Mouse (Mus musculus): Measurements from ENCODE around the gene Rab11a. TPM values are rescaled to one million over a fixed set of nuclear protein-coding genes. Genes with fewer than 3 reads are reported as not detected.

Gene Rab11a
- polyA plus RNA-seq, 1 experiment from 2014 or later: 1,132 TPM

DNA sequence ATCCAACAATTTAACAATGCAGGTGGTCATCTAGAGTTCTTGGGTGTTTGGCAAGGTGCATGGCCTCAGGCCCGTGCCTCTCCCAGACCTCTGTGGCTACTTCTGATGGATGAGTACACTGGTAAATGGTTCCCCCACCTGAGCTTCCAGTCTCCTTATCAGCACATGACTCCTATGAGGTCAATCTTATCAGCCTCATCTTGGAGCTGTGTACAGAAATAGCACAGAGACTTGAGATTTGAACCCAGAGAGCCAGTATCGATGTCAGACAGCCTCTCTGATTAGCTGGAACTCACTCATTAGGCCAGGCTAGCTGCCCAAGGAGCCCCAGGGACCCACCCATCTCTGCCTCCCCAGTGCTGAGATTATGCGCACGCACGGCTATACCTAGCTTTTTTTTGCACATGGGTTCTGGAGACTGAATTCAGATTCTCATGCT, 32.9 kb upstream of the Rab11a start:
- no peaks in the 10 kb centered on the region for H3K9me3 ChIP-seq (replicated peaks; ENCODE audit: low read length)
- H3K9ac ChIP-seq (ENCODE audit: low read depth, low read length): no peak overlapping the region
- no peak overlapping the region for H3K27ac ChIP-seq
- H3K4me3 ChIP-seq (replicated peaks; ENCODE audit: low read depth, low read length): no peak overlapping the region
- no peak for TF ChIP-seq CTCF (IDR thresholded peaks at IDR 0.05; ENCODE audit: low read depth)
- WGBS: 87% methylated on average over 5 of the region's 5 CpGs
- no peaks in the 10 kb centered on the region for H3K4me1 ChIP-seq (replicated peaks; ENCODE audit: insufficient read depth, low read length)
- H3K27me3 ChIP-seq (ENCODE audit: insufficient read depth, low read length): no peaks in the 10 kb centered on the region
- DNase-seq (ENCODE audit: low spot score): no peak
- H3K36me3 ChIP-seq (ENCODE audit: insufficient read depth, low read length): no peaks in the 10 kb centered on the region
- H3K4me2 ChIP-seq (ENCODE audit: low read length): no peak overlapping the region
- ATAC-seq (replicated peaks; ENCODE audit: low FRiP score, low read depth): no peak

DNA sequence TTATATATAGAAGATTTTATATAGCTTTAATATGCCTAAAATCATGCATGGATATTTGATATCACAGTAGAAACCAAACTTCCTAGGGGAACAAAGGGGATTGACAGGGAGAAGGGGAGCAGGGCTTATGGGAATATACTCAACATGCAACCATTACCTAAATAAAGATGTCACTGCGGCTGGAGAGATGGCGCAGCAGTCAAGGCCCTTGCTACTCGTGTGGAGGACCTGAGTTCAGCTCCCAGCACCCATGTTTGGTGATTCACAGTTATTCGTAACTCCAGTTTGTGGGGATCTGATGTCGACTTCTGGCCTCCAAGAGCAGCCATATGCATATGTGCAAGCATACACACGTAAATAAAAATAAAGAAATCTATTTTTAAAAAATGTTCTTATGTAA, 32.4 kb upstream of the Rab11a start:
- no peak for DNase-seq (ENCODE audit: low spot score)
- Histone ChIP-seq H3K36me3 (ENCODE audit: insufficient read depth, low read length) (no peaks in the 10 kb centered on the region), H3K9me3 (replicated peaks; ENCODE audit: low read length) (no peaks in the 10 kb centered on the region), H3K27me3 (ENCODE audit: insufficient read depth, low read length) (no peaks in the 10 kb centered on the region), H3K4me2 (ENCODE audit: low read length) (no peak overlapping the region), H3K4me1 (replicated peaks; ENCODE audit: insufficient read depth, low read length) (no peaks in the 10 kb centered on the region), H3K27ac (no peak overlapping the region), H3K4me3 (replicated peaks; ENCODE audit: low read depth, low read length) (no peak overlapping the region), H3K9ac (ENCODE audit: low read depth, low read length) (no peak overlapping the region)
- TF ChIP-seq CTCF (IDR thresholded peaks at IDR 0.05; ENCODE audit: low read depth): no peak
- 92% methylated on average over 6 of the region's 6 CpGs for WGBS
- ATAC-seq (replicated peaks; ENCODE audit: low FRiP score, low read depth): no peak

DNA sequence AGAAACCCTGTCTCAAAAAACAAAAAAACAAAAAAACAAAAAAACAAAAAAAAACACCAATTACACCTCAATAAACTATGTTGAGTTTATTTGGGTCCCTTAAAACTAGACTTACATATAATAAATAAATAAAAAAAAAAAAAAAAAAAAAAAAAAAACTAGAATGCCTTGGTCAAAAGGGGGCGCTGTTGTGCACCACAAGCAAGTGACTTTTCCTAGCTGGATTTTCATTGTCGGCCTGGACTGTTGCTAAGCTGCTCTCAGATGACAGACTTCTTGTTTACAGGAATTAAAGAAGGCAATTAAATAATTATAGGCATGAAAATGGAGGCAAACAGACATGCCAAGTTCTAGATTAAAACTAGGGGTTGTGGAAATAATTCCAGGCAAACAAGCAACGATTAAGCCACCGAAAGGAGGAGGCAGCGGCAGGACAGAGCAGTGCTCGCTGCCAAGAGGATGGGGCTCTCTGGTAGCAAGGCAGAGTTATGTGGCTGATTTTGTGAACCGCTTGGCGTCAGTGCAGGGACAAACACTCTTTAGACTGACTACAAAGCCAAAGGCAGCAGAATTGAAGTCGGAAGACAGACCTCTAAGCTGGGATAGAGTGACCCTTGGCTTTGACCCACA, 31.6 kb upstream of the Rab11a start:
- Histone ChIP-seq H3K36me3 (ENCODE audit: insufficient read depth, low read length) (no peaks in the 10 kb centered on the region), H3K27me3 (ENCODE audit: insufficient read depth, low read length) (no peaks in the 10 kb centered on the region), H3K9ac (ENCODE audit: low read depth, low read length) (no peak overlapping the region), H3K4me1 (replicated peaks; ENCODE audit: insufficient read depth, low read length) (no peaks in the 10 kb centered on the region), H3K9me3 (replicated peaks; ENCODE audit: low read length) (no peaks in the 10 kb centered on the region), H3K27ac (no peak overlapping the region), H3K4me2 (ENCODE audit: low read length) (no peak overlapping the region), H3K4me3 (replicated peaks; ENCODE audit: low read depth, low read length) (no peak overlapping the region)
- peak; percentile 77 for DNase-seq (ENCODE audit: low spot score)
- TF ChIP-seq CTCF (IDR thresholded peaks at IDR 0.05; ENCODE audit: low read depth): peak; percentile 69
- whole genome bisulfite sequencing: 47% methylated on average over 9 of the region's 9 CpGs
- no peak for ATAC-seq (replicated peaks; ENCODE audit: low FRiP score, low read depth)

DNA sequence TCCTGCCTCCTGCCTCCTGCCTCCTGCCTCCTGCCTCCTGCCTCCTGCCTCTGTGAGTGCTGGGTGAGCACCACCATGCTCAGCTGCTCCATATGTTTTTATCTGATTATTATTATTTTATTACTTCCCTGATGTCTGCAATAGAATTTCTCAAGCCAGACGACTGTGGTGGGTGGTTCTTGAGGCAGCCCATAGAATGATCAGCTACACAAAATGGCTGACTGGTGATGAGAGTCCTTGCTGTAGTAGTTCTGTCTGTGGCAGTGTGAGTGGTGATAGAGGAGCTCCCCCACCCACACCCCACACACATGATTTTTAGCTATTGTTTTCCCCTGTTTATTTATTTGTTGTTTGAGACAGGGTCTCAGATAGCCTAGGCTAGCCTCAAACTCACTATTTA, 30.2 kb upstream of the Rab11a start:
- WGBS: 38% methylated on average over 1 of the region's 1 CpGs
- Histone ChIP-seq H3K4me1 (replicated peaks; ENCODE audit: insufficient read depth, low read length) (no peaks in the 10 kb centered on the region), H3K9me3 (replicated peaks; ENCODE audit: low read length) (no peaks in the 10 kb centered on the region), H3K4me3 (replicated peaks; ENCODE audit: low read depth, low read length) (no peak overlapping the region), H3K36me3 (ENCODE audit: insufficient read depth, low read length) (no peaks in the 10 kb centered on the region), H3K27me3 (ENCODE audit: insufficient read depth, low read length) (no peaks in the 10 kb centered on the region), H3K27ac (no peak overlapping the region), H3K9ac (ENCODE audit: low read depth, low read length) (no peak overlapping the region), H3K4me2 (ENCODE audit: low read length) (no peak overlapping the region)
- DNase-seq (ENCODE audit: low spot score) (no peak), ATAC-seq (replicated peaks; ENCODE audit: low FRiP score, low read depth) (no peak)
- TF ChIP-seq CTCF (IDR thresholded peaks at IDR 0.05; ENCODE audit: low read depth): no peak

DNA sequence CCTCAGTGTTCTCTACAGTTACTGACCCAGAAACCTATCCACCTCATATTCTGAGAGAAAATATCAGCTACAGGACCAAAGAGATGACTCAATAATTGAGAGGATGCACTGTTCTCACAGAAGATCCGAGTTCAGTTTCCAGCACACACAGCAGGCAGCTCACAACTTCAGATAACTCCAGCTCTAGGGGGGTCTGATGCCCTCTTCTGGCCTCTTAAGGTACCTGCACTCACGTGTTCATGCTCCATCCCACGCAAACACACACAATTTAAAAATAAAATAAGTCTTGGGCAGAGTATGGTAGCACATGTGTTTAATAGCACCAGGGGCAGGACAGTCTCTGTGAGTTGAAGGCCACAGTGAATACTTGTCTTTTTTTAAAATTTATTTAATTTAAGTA, 28.6 kb upstream of the Rab11a start:
- 87% methylated on average over 3 of the region's 3 CpGs for WGBS
- H3K4me3 ChIP-seq (replicated peaks; ENCODE audit: low read depth, low read length): no peak overlapping the region
- H3K4me1 ChIP-seq (replicated peaks; ENCODE audit: insufficient read depth, low read length): no peaks in the 10 kb centered on the region
- H3K27me3 ChIP-seq (ENCODE audit: insufficient read depth, low read length): no peaks in the 10 kb centered on the region
- no peak overlapping the region for H3K4me2 ChIP-seq (ENCODE audit: low read length)
- no peaks in the 10 kb centered on the region for H3K36me3 ChIP-seq (ENCODE audit: insufficient read depth, low read length)
- ATAC-seq (replicated peaks; ENCODE audit: low FRiP score, low read depth): no peak
- H3K9ac ChIP-seq (ENCODE audit: low read depth, low read length): no peak overlapping the region
- H3K27ac ChIP-seq: no peak overlapping the region
- no peak for DNase-seq (ENCODE audit: low spot score)
- H3K9me3 ChIP-seq (replicated peaks; ENCODE audit: low read length): no peaks in the 10 kb centered on the region
- 0 out of 2 replicates have a peak, but pooled peaks have one; percentile 2 for TF ChIP-seq CTCF (IDR thresholded peaks at IDR 0.05; ENCODE audit: low read depth)

DNA sequence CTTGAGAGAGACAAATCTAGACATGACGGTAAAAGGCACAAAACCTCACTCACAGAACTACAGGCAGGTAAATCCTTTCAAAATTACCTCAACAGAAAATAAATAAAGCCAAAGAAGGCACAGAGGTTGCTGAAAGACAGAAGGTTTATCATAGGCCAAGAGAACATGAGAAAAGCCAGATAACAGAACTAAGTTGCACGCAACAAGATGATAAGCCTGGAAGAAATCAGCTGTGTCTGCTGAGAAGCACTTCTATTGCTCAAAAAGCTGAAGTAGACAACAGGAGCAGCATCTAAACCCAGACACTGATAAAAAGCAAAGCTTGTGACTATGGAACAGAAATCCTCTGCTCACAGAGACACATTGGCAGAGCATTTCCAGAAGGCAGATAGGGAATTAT, 27.3 kb upstream of the Rab11a start:
- Histone ChIP-seq H3K4me1 (replicated peaks; ENCODE audit: insufficient read depth, low read length) (no peaks in the 10 kb centered on the region), H3K27me3 (ENCODE audit: insufficient read depth, low read length) (no peaks in the 10 kb centered on the region), H3K9ac (ENCODE audit: low read depth, low read length) (no peak overlapping the region), H3K36me3 (ENCODE audit: insufficient read depth, low read length) (no peaks in the 10 kb centered on the region), H3K4me2 (ENCODE audit: low read length) (no peak overlapping the region), H3K4me3 (replicated peaks; ENCODE audit: low read depth, low read length) (no peak overlapping the region), H3K27ac (no peak overlapping the region), H3K9me3 (replicated peaks; ENCODE audit: low read length) (no peaks in the 10 kb centered on the region)
- ATAC-seq (replicated peaks; ENCODE audit: low FRiP score, low read depth) (no peak), DNase-seq (ENCODE audit: low spot score) (no peak)
- WGBS: 85% methylated on average over 2 of the region's 2 CpGs
- no peak for TF ChIP-seq CTCF (IDR thresholded peaks at IDR 0.05; ENCODE audit: low read depth)

- DNase-seq (ENCODE audit: low spot score): no peak
- WGBS: 84% methylated on average over 14 of the region's 14 CpGs
- H3K4me3 ChIP-seq (replicated peaks; ENCODE audit: low read depth, low read length): no peak overlapping the region
These were observed 20.5 kb upstream of the Rab11a start for GRCm38 (mm10) chr9:64758052-64758451.

More at GRCm38 (mm10) chr9:64758052-64758451, 20.5 kb upstream of the Rab11a start:
- Histone ChIP-seq H3K4me2 (ENCODE audit: low read length) (no peak overlapping the region), H3K36me3 (ENCODE audit: insufficient read depth, low read length) (no peaks in the 10 kb centered on the region), H3K9ac (ENCODE audit: low read depth, low read length) (no peak overlapping the region), H3K4me1 (replicated peaks; ENCODE audit: insufficient read depth, low read length) (no peaks in the 10 kb centered on the region), H3K9me3 (replicated peaks; ENCODE audit: low read length) (no peaks in the 10 kb centered on the region), H3K27me3 (ENCODE audit: insufficient read depth, low read length) (no peaks in the 10 kb centered on the region), H3K27ac (no peak overlapping the region)
- TF ChIP-seq CTCF (IDR thresholded peaks at IDR 0.05; ENCODE audit: low read depth): no peak
- ATAC-seq (replicated peaks; ENCODE audit: low FRiP score, low read depth): no peak
